Mouse (Mus musculus) lung, adult 18-20 months (tissue): ENCODE measurements around the gene Alox12b.
A peak's percentile ranks its signal among the peaks of the same experiment; 100 is the strongest.

ENCODE experiments used
- DNase-seq, 2 experiments: peaks; one replicate each; pipeline ENCODE4 v3.0.0; 2022; ENCODE audit warnings: mixed read lengths in 2 of 2

Gene Alox12b

DNA sequence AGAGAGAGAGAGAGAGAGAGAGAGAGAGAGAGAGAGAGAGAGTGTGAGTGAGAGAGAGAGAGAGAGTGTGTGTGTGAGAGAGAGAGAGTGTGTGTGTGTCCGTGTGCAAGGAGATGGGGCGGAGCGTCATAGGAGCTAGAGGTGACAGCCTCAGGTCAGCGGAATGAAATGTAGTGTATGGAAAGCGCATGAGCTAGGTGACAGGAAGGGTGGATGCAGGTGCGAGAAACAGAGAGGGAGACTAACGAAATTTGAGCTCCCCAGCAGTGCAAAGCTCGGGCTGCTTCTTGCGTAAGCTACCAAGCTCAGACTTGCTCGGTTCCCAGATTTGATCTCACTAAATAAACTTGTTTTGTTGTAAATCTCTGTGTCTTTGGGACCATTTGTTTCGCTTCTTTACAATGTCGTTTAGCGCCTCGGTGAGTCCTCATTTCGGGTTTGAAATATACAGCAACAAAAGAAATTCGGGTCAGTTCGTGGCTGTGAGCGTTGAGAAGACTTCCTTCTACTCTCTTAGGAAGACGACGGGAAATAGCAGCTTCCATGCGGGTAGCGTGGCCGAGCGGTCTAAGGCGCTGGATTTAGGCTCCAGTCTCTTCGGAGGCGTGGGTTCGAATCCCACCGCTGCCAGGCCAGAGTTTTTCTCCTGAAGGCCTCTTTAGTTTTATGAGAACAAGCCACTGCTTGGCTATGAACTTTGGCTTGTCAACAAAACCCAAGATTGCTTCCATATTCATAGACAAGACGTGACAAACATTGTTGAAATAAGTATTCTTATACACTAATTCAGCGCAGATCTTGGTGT is 32.9 kb upstream of the Alox12b start:
- peak; percentile 88 to 89 for DNase-seq

DNA sequence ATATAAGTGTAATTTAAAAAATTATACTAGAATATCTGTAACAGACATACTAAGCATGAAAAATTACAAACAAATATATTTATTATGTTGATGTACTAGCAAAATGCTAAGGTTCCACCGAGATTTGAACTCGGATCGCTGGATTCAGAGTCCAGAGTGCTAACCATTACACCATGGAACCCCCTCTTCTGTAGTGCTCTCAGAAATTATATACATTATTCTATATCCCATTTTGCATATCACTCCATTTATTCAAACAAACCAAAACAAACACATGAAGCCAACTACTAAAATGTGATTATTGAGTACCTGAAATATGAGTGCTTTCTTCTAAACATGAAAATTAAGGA is 32.3 kb upstream of the Alox12b start:
- peak in 1 of 2 experiments; percentile 63 for DNase-seq

DNA sequence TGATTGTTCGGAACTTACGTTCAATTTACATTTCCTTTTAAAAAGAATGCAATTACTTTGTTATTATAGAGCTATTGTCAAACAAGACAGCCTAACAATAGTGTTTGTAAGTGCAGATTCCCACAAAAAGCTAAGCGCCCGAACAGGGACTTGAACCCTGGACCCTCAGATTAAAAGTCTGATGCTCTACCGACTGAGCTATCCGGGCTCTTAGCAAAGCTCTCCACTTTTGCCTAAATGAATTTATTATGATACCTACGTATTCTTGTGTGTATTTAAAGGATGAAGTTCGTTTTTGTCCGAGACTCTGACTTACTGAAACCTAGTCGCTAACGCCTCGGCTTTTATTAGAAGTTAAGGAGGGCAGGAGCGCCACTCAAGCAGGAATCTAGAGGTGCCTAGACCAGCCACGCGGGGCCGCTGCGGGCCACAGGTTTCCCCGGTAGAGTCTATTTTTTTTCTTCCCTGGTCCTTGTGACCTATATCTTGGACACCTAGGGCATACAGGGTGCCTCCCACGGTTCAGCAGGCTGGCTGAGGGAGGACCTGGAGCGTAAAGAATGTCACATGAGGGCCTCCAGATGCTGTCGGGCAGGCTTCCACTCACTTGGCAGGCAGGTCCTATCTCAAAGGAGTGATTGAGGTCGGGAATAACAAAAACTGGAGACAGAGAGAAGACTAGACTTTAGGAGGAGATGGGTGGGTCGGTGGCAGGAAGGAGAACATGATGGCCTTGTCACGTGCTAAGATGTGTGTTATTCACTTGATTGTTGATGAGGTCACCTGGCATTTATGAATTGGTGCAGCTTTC is 31.5 kb upstream of the Alox12b start:
- DNase-seq, result peak; percentile 85 to 87

- DNase-seq, result no peak
Observed at GRCm38 (mm10) chr11:69125852-69125918, 31.1 kb upstream of the Alox12b start, which contains the start of gene Aloxe3. Aloxe3 (plus strand) TSS chr11:69125896.

GRCm38 (mm10) chr11:69125919-69126705 is 30.7 kb upstream of the Alox12b start:
- no peak for DNase-seq

DNA sequence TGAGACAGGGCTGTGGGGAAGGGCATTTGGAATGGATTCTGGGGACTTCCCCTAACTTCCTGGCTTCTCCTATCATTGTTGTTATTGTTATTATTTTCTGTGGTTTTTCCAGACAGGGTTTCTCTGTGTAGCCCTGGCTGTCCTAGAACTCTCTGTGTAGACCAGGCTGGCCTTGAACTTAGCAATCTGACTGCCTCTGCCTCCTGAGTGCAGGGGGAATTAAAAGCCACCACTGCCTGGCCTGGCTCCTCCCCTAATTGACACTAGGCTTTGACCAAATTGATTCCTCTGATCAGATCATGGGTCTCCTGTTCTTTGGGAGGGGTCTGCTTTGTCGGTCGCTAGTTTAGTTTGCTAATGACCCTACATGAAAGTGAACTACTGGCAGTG is 30.1 kb upstream of the Alox12b start:
- no peak for DNase-seq

- DNase-seq, result no peak
Observed at GRCm38 (mm10) chr11:69128426-69129122, 28.2 kb upstream of the Alox12b start.

- DNase-seq, result peak in 1 of 2 experiments; percentile 52
Observed at GRCm38 (mm10) chr11:69133566-69133922, 23.2 kb upstream of the Alox12b start.

DNA sequence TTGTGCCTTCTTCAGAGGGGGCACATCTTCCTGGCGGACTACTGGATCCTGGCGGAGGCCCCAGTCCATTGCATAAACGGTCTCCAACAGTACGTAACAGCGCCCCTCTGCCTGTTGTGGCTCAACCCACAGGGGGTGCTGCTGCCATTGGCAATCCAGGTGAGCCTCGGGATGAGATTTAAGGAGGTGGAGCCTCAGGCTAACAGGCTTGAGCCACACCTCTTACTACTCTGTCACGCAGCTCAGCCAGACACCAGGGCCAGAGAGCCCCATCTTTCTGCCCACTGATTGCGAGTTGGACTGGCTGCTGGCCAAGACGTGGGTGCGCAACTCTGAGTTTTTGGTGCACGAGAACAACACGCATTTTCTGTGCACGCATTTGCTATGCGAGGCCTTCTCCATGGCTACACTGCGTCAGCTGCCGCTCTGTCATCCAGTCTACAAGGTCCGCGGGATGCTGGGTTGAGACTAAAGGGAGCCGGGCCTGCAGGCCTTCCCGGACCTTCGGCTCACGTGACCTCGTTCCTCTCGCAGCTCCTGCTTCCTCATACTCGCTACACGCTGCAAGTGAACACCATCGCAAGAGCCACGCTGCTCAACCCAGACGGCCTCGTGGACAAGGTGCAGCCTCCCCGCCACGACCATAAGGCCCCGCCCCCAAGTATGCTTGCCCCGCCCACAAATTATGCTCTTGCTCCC is 22.7 kb upstream of the Alox12b start:
- peak; percentile 71 to 81 for DNase-seq

DNA sequence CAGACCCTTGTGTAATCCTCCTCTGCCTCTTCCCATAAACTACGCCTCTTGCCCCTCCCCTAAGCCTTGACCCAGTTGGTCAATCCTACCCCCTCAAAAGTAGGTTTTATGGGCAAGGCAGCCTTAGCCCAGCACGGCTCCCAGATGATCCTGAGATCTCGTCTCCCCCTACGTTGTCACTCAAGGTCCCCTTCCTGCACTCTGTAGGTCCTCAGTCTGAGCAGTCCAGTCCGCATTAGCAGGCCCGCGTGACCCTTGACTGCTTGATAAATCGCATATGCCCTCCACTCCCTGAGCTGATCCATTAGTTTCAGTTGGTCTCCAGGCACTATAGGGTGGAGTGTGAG is 22.2 kb upstream of the Alox12b start:
- DNase-seq, result no peak

DNA sequence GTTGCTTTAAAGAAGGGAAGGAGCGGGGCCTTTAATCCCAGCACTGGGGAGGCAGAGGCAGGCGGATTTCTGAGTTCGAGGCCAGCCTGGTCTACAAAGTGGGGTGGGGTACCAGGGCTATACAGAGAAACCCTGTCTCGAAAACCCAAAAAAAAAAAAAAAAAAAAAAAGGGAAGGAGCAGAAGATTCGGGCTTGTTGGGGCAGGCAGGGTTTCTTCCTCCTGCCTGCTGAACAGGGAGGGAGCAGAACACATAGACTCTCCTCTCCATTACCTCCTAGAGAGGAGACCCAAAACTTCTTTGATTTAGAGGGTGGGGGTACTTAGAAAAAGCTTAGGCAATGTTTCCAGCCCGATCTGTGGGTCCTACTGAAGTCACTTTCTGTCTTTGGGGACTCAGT is 21.4 kb upstream of the Alox12b start:
- DNase-seq, result no peak

DNA sequence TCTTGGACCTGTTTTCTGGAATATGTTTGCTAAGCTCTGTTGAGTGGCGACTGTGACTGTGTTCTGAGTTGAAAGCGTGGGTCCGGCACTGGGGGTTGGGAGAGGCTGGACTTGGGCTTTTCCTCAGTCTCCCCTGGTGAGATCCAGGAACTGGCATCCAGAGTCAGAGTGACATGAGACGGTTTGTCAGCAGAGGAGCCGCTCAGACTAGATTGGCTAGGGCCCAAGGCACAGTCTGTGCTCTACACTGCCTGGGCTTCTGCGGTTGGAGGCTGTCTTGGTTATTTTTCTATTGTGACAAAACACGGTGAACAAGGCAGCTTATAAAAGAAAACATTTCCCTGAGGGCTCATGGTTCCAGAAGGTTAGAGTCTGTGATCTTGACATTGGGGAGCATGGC is 9.2 kb upstream of the Alox12b start:
- no peak for DNase-seq

DNA sequence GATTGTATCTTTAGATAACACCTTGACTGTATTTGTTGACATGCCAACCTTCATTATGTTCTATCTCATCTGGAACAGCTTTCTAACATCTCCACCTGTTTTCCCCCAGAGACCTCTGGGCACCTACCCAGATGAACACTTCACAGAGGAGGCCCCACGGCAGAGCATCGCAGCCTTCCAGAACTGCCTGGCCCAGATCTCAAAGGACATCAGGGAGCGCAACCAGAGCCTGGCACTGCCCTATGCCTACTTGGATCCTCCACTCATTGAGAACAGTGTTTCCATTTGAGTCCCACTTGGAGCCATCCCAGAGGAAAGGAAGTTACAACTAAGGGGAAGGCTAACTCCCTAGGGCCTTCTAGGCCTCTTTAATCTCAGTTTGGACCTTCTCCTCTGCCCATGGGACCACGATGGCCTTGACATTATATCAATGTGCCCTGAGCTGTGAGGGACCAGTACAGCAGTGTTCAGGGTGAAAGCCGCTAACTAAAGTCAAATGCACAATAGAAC is 8.3 kb upstream of the Alox12b start:
- DNase-seq, result no peak

- no peak for DNase-seq
Observed at GRCm38 (mm10) chr11:69149728-69150127, 7.1 kb upstream of the Alox12b start.

GRCm38 (mm10) chr11:69150444-69150843 is 6.3 kb upstream of the Alox12b start:
- DNase-seq, result peak; percentile 59 to 63

DNA sequence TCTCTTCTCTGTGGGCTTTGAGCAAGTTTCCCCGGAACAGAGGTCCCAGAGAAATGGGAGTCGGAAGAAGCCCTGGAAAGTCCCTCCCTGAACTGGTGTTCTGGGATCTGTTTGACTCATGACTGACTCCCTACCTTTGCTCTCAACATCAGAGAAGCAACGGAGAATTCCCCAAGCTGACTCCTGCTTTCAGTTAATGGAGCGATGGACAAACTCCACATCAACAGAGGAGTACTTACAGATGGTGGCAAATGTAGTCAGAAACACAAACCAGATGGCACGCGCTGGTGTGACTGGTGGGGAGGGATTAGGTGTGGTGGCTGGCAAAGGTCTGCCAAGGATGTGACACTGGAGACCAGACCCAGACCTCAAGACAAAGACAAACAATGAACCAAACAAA is 5.8 kb upstream of the Alox12b start:
- no peak for DNase-seq

- no peak for DNase-seq
Observed at GRCm38 (mm10) chr11:69153831-69154230, 3.0 kb upstream of the Alox12b start.

DNA sequence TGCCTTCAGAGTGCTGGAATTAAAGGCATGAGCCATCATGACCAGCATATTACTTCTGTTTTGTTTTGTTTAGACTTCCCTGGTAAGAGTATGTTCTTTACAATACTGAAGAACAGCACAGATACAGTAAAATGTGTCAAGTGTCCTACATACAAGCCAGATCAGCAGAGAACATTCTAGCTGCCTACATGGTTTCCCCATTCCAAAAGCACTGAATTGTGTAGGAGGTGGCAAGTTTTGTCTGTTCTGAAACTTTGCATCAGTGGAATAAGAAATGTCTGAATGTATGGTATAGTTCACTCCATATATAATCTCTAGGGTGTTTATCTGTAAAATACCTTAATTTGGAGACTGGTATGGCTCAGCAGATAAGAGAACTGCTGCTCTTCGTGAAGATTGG is 1.4 kb upstream of the Alox12b start:
- DNase-seq, result no peak

GRCm38 (mm10) chr11:69169313-69169712 is 12.5 kb downstream of the Alox12b start:
- DNase-seq, result no peak

GRCm38 (mm10) chr11:69171626-69172025 is 14.8 kb downstream of the Alox12b start:
- DNase-seq, result peak; percentile 57 to 62

DNA sequence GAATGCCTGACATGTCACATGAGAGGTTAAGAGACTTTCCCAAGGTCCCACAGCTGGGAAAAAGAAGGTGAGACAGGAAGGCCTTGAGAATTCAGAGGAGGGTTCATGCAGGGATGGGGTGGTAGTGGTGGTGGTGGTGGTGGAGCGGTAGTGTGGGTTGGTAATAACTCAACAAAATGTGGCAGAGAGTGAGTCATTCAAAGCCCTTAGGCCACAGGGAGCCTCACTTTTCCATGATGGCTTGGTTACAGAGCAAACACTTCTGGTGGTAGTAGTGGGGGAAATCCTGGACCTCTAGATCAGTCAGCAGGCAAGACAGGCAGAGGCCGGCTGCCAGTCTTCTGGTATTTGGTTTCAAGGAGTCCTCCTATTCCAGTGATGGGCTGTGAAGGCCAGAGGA is 15.8 kb downstream of the Alox12b start:
- DNase-seq, result no peak

GRCm38 (mm10) chr11:69174722-69175121 is 17.9 kb downstream of the Alox12b start:
- no peak for DNase-seq

DNA sequence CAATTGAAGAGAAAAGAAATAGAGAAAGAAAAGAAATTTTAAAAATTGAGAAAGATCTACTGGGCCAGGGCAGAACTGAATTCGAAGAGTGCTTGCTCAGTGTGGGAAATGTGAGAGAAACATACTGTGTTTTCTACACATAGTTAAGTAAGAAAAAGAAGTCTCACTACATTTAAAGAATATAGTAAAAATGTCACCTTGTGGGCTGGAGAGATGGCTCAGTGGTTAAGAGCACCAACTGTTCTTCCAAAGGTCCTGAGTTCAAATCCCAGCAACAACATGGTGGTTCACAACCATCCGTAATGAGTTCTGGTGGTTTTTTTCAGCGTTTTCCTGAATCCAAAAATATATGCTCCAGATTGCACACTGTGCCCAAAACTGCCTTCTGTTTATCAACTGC is 21.7 kb downstream of the Alox12b start:
- DNase-seq, result no peak
